Mouse (Mus musculus) megakaryocyte, embryonic 14.5 days (primary cell): ENCODE measurements around the gene Gabpb2.

Experiments used
- FLI1 ChIP-seq: IDR thresholded peaks from 2 replicates; pipeline ENCODE4 v1.6.1; 2012; ENCODE audit warnings: low read length, inconsistent platforms, mixed read lengths
- GATA1 ChIP-seq: IDR thresholded peaks from 3 replicates; pipeline ENCODE4 v1.6.1; 2012; ENCODE audit warnings: mixed read lengths, low read length, inconsistent platforms, borderline replicate concordance

DNA sequence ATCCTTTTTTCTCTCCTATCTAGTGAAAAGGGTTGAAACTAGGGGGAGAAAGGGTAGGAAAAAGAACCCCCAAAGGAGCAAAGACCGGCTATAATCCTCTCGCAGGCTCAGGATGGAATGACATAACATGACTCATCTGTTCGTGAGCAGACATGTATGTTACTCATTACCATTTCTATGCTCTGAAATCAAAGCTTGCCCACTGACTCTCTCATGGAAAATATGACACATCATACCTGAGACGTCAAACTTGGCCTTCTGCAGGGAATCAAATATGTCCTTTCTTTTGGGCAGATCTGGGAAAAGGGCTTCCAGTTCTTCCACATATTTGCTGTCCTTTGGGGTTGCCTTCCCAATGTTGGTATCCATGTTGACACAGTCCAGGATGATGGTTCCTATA lies 44.3 kb upstream of the Gabpb2 start:
- TF ChIP-seq GATA1: no peak
- no peak for TF ChIP-seq FLI1
